Mouse (Mus musculus) hindlimb bud, embryonic 11.5 days (tissue): ENCODE data around the gene Nlgn1.

Source experiments
- DNase-seq: peaks from one replicate; pipeline ENCODE4 v3.0.0-alpha.2; 2012; ENCODE audit warnings: low read depth, low spot score; ENCODE audit errors: extremely low spot score

Gene Nlgn1

GRCm38 (mm10) chr3:26202702-26203101 is 129.6 kb downstream of the Nlgn1 start:
- no peak for DNase-seq

DNA sequence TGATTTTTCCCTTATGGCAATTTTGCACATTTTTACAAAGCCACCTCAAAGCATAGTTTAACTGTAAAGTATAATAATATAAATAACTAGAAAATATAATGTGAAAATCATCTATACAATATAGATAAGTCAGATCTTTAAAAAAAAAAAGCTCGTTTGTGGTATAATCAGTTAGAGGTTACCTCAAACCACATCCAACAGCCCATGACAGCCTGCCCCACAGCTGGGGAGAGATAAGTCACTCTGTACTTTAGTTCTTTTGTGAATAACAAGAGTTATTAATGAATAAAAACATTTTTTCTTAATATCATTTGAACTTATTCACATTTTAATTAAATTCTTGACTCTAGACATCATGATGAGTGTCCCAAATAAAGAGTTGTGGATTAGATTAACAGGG is 130.8 kb downstream of the Nlgn1 start:
- no peak for DNase-seq

DNA sequence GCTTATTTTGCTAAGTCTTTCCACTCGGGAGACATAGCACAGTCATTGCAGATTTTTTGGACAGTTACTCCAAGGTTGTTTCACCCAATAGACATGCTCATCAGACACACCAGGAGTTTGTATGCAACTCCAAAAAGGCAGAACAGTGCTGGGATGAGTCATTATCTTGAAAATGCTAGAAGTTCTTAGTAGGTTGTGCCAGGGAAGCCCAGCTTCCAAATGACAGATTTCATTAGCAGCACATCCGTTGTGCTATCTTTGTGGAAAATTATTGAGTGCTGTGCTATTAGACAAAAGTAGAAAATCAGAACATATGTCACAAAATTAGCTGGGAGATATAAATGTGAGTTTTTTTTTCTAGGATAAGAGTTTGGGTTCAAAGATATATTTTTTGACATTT is 137.3 kb downstream of the Nlgn1 start:
- DNase-seq: no peak

- DNase-seq: no peak
These were observed 151.2 kb downstream of the Nlgn1 start for GRCm38 (mm10) chr3:26181013-26181412.

- DNase-seq: no peak
These were observed 156.9 kb downstream of the Nlgn1 start for GRCm38 (mm10) chr3:26175371-26175770.

GRCm38 (mm10) chr3:26174257-26174656 is 158.0 kb downstream of the Nlgn1 start:
- no peak for DNase-seq

DNA sequence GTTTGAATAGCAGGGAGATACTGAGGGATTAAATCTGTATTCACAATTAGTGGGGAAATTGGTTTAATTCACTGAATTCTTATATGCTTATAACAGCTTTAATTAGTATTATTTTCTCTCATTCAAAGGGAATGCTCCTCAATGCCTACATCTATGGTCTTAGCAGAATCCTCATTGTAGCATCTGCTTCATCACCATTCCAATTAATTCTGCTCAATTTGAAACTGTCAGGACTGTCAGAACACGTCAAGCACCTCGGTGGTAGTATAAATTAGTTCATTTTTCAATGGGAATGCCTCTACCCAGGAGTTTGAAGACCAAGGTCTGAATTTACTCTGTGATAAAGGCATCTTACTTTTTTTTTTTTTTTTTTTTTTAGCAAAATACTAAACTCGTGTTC is 158.6 kb downstream of the Nlgn1 start:
- no peak for DNase-seq

- DNase-seq: no peak
These were observed 165.5 kb downstream of the Nlgn1 start for GRCm38 (mm10) chr3:26166711-26167110.

GRCm38 (mm10) chr3:26153782-26154181 is 178.5 kb downstream of the Nlgn1 start:
- DNase-seq: peak; percentile 46

DNA sequence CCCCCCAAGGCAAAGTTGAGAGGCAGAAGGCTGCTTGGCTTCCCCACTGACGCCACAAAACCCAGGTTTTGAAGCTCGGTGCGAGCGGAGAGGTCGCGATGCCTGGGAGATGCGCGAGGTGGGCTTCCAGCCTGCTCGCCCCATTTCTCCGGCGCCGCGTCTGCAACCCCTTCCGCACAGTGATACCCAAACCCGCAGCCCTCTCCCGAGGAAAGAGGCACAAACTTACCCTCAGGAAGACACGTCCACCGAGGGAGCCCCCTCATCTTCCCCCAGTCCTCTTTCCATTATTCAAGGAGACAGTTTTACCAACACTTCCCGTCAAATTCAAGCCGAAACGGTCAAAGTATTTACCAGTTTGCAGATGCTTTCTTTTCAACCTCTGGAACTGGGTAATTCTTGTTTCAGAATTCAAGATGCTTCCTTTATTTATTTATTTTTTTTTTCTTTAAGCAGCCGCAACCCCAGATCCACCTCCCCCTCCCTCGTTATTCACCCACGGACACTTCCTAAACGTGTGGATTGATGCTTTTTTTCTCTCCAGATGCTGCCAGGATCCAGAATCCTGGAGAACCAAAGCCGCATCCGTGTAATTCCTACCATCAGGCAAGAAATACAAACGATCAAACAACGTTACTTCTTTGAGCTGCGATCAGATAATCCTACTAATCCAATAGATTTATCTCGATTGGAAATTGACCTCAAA is 179.1 kb downstream of the Nlgn1 start:
- DNase-seq: peak; percentile 24

DNA sequence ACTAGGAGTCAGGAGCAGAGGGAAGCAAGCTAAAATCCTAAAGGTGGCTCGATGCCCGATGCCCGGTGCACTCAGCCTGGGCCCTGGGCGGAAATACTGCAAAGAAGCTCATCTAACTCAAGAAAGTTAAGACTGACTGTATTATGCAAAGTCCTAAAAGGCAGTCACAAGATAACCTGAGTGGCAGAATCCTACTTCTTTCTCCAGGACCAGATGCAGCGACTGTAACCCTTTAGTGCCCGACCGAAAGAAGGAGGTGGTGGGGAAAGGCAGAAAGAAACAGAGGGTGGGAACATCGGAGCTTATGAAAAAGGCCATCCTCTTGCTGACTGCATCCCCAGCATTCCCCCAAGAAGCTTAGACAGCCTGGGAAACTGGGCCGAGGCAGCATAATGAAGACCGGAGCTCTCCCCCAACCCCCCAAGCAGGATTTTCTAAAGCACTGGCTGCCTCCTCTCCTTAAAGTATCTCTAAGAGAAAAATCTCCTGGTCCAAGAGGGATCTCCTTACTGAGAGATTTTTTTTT is 179.7 kb downstream of the Nlgn1 start:
- DNase-seq: no peak

DNA sequence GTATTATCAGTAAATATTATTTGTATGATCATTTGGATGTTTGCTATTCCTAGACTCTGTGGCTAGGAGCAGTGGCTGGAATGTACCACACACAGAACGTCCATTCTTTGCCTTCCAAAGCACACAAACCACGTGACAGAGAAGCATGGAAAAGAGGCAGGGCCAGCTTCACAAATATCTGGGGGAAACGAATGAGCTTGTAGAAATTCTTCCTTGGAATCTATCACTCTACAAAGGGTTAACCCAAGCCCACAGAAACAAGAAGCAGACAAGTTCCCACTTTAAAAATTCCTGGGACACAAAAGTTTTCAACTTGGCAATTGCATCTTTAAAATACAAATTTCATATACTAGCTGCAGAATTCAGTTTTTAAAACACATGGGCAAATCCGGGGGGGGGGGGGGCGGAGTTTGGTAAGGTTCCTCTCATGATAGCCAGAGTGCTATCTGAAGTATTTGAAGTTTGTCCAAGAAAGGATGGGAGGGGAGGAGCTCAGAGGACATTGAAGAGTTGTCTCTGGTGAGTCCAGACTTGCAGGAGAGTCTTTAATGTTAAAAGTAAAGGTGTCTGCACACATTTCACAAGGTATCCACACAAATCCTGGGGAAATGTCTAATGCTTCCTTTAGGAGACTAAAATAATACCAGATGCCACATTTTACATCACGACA is 180.8 kb downstream of the Nlgn1 start:
- no peak for DNase-seq

DNA sequence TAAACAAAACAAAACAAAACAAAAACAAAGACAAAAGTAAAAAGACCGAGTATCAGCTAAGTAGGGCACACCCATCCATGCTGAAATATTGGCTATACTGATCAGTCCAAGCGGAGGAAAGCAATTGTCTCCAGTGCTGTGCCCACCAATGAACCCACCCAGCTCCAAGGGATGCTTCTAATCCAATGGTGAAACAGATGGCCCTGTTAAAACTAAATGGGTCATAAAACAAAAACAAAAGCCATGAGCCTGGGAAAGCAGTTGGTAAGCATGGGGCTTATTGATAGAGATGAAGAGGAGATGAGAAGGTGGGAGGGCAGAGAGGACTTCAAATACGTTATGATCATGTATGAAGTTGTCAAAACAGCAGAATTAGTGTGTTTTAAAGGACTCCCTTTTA is 186.1 kb downstream of the Nlgn1 start:
- DNase-seq: no peak

- DNase-seq: no peak
These were observed 186.8 kb downstream of the Nlgn1 start for GRCm38 (mm10) chr3:26145441-26145840.

GRCm38 (mm10) chr3:26141590-26141989 is 190.7 kb downstream of the Nlgn1 start:
- DNase-seq: no peak

DNA sequence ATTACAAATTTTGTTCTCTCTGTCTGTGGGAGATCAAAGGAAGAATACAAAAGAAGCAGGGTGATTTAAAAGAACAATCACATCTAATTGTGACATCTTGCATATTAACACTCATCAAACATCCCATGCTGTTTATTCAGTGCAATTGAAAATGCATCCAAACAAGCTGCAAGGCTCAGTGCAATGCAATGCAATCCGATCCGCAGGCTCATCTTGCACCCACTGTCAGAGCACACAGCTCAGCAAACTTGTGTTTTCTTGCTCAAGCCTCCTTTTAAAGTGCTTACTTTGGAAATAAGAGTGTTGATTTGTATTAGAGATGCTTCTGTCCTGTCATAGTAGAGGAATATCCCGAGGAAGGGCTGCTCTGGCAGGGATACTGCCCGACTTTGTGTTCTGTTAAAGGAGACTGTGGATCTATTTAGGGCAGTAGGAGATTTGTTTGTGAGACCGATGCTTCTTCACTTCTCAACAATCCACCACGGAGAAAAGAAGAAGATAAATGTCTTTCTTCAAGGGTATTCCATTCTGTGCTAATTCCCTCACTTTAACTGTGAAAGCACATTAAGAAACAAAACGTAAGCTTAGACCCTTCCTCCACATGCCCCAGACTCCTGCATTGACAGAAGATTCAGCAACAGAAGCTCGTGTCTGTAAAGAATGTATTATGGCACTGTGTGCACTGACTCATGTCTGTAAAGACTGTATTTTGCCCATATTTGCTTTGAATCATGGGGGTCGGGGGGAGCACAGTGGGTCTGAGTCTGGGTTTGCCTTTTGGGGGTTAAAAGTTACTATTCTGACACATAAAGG is 197.2 kb downstream of the Nlgn1 start:
- DNase-seq: no peak

DNA sequence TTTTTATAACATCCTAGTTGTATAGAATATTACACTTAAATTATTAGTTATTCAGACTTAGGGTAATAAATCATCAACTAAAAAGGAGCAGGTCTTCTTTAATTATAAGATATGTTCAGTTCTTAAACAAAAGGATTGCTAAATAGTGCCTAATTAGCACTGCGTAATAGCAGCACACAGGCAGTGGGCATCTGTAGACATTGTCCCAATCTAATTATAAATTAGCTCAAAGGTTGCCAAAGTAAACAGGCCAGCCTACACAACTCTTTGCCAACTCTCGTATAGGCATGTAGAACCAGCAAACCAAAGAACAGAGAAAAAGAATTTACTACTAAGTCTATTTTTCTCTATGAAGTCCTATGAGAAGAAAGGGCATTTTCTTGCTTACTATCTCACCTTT is 201.3 kb downstream of the Nlgn1 start:
- DNase-seq: no peak

DNA sequence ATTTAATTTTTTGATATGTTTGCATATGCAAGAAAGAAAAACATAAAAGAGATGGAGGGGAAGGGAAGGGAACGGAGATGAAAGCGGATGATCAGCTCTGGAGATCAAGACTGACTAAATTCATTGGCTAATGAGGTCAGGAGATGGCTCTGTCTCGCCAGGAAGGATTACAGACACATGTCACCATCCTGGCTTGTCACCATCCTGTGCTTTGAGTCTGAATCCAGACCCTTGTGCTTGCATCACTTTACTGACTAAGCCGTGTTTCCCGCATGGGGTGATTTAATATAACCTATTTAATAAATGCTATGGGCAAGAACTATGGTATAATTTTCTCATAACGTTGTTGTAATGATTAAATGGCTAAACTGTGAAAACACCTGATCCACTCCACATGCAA is 202.8 kb downstream of the Nlgn1 start:
- DNase-seq: no peak

GRCm38 (mm10) chr3:26117071-26117470 is 215.2 kb downstream of the Nlgn1 start:
- DNase-seq: no peak

GRCm38 (mm10) chr3:26106361-26106760 is 225.9 kb downstream of the Nlgn1 start:
- DNase-seq: no peak

DNA sequence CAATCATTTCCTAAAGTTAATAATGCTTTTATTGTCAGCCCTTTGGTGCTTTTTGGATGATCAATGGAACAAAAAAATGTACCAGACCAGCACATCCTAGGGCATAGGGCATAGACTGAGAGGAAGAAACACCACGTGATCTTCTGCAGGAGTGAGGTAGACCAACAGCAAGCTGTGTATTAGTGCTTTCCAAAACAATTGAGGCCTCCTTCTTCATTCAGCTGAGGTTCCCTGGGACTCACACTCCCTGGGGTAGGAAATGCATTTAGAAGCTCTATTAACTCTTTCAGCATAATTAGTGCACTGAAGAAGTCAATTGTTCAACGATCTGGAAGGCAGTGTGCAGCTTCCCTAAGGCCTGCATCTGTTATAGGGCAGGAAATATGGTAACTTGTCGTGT is 226.7 kb downstream of the Nlgn1 start:
- DNase-seq: no peak

- no peak for DNase-seq
These were observed 230.0 kb downstream of the Nlgn1 start for GRCm38 (mm10) chr3:26102271-26102670.
